In genomic region chr14:72360829-72361520, GRCm38 (mm10) we compare ENCODE assay signal across 29 mouse cellular contexts.
A peak's percentile ranks its signal among the peaks of the same experiment; 100 is the strongest.
DNase-seq lines count a peak whose midpoint lies in the region; ATAC-seq lines count a peak whose summit lies in the region.
"Had no signal": no experiment of that assay in that cellular context is flagged by ENCODE, and none has a peak within 500 bp of the region (broad histone marks: within the 10 kb centered on the region; RNA-seq: fewer than 3 reads in every experiment).

No protein-coding gene starts in this region.

- H3K9ac ChIP-seq in forebrain, embryonic 16.5 days (replicated peaks; ENCODE audit: low read depth, low read length), result no peak overlapping the region
- H3K9ac ChIP-seq in forebrain, embryonic 11.5 days (ENCODE audit: low read length), result no peak overlapping the region
- H3K9ac ChIP-seq in hindbrain, embryonic 14.5 days, result no peak overlapping the region
- no peak overlapping the region for H3K9ac ChIP-seq in hindbrain, embryonic 12.5 days
- no peak overlapping the region for H3K9ac ChIP-seq in neural tube, embryonic 13.5 days
- H3K9ac ChIP-seq in neural tube, embryonic 15.5 days (replicated peaks), result no peak overlapping the region
- H3K9ac ChIP-seq: embryonic facial prominence, embryonic 13.5 days; heart, embryonic 13.5 days; intestine, embryonic 15.5 days; limb, embryonic 13.5 days; lung, embryonic 15.5 days; stomach, embryonic 15.5 days had no signal

- WGBS in forebrain, embryonic 16.5 days, result 70% methylated on average over 4 of the region's 4 CpGs
- WGBS in forebrain, embryonic 11.5 days, result 83% methylated on average over 4 of the region's 4 CpGs
- 69% methylated on average over 4 of the region's 4 CpGs for WGBS in hindbrain, embryonic 14.5 days
- WGBS in hindbrain, embryonic 12.5 days, result 77% methylated on average over 4 of the region's 4 CpGs
- 68% methylated on average over 4 of the region's 4 CpGs for WGBS in neural tube, embryonic 13.5 days
- 65% methylated on average over 4 of the region's 4 CpGs for WGBS in neural tube, embryonic 15.5 days

- H3K27me3 ChIP-seq in forebrain, embryonic 16.5 days (replicated peaks; ENCODE audit: control insufficient read depth, insufficient read depth, low read length), result no peaks in the 10 kb centered on the region
- H3K27me3 ChIP-seq in forebrain, embryonic 11.5 days (ENCODE audit: control insufficient read depth, insufficient read depth, low read length), result no peaks in the 10 kb centered on the region
- no peaks in the 10 kb centered on the region for H3K27me3 ChIP-seq in hindbrain, embryonic 14.5 days (ENCODE audit: control insufficient read depth, insufficient read depth, low read length)
- H3K27me3 ChIP-seq in hindbrain, embryonic 12.5 days, result no peaks in the 10 kb centered on the region
- no peaks in the 10 kb centered on the region for H3K27me3 ChIP-seq in neural tube, embryonic 13.5 days
- no peaks in the 10 kb centered on the region for H3K27me3 ChIP-seq in neural tube, embryonic 15.5 days (replicated peaks)
- H3K27me3 ChIP-seq: embryonic facial prominence, embryonic 13.5 days; heart, embryonic 13.5 days; intestine, embryonic 15.5 days; limb, embryonic 13.5 days; lung, embryonic 15.5 days; stomach, embryonic 15.5 days had no signal

- H3K27ac ChIP-seq in forebrain, embryonic 16.5 days (ENCODE audit: low read length), result no peak overlapping the region
- no peak overlapping the region for H3K27ac ChIP-seq in forebrain, embryonic 11.5 days (ENCODE audit: low read depth, low read length)
- H3K27ac ChIP-seq in hindbrain, embryonic 14.5 days, result 0 out of 2 replicates have a peak overlapping the region, but pooled peaks have one; percentile 7
- no peak overlapping the region for H3K27ac ChIP-seq in hindbrain, embryonic 12.5 days
- H3K27ac ChIP-seq in neural tube, embryonic 13.5 days (replicated peaks), result no peak overlapping the region
- H3K27ac ChIP-seq in neural tube, embryonic 15.5 days (replicated peaks), result no peak overlapping the region
- H3K27ac ChIP-seq: embryonic facial prominence, embryonic 13.5 days; heart, adult 2 months; heart, embryonic 13.5 days; intestine, embryonic 15.5 days; kidney, postnatal 0 days; left cerebral cortex, adult 2 months; limb, embryonic 13.5 days; lung, embryonic 15.5 days; midbrain, embryonic 10.5 days; stomach, embryonic 15.5 days had no signal

- DNase-seq in forebrain, embryonic 11.5 days (ENCODE audit: low spot score), result no peak
- no peak for DNase-seq in hindbrain, embryonic 14.5 days (ENCODE audit: low spot score)
- no peak for DNase-seq in neural tube, embryonic 10.5 days (ENCODE audit: extremely low spot score, low spot score)
- no peak for DNase-seq in c-Kit-positive CD71-positive TER-119-positive erythroid progenitor cells, embryonic 14.5 days (ENCODE audit: low spot score)
- DNase-seq: adrenal gland, postnatal 36 days; cerebellum, adult 11 months; cerebellum, adult 9-11 months; gastrocnemius, postnatal 36 days; heart, adult 2 months; heart, postnatal 10 days; kidney, adult 2 months; kidney, postnatal 4 days; right cerebral cortex, postnatal 25 days had no signal

- no peaks in the 10 kb centered on the region for H3K9me3 ChIP-seq in forebrain, embryonic 16.5 days (ENCODE audit: control insufficient read depth, low read length)
- no peaks in the 10 kb centered on the region for H3K9me3 ChIP-seq in forebrain, embryonic 11.5 days (ENCODE audit: control insufficient read depth, low read length)
- H3K9me3 ChIP-seq in hindbrain, embryonic 14.5 days (ENCODE audit: control insufficient read depth, low read length), result no peaks in the 10 kb centered on the region
- H3K9me3 ChIP-seq in hindbrain, embryonic 12.5 days (replicated peaks), result no peaks in the 10 kb centered on the region
- H3K9me3 ChIP-seq in neural tube, embryonic 13.5 days, result no peaks in the 10 kb centered on the region
- H3K9me3 ChIP-seq in neural tube, embryonic 15.5 days (replicated peaks), result no peaks in the 10 kb centered on the region
- H3K9me3 ChIP-seq: embryonic facial prominence, embryonic 13.5 days; heart, embryonic 13.5 days; intestine, embryonic 15.5 days; limb, embryonic 13.5 days; lung, embryonic 15.5 days; midbrain, embryonic 10.5 days; stomach, embryonic 15.5 days had no signal

- H3K4me2 ChIP-seq in forebrain, embryonic 16.5 days (ENCODE audit: low read length), result no peak overlapping the region
- no peak overlapping the region for H3K4me2 ChIP-seq in forebrain, embryonic 11.5 days (ENCODE audit: low read depth, low read length, severe bottlenecking)
- H3K4me2 ChIP-seq in hindbrain, embryonic 14.5 days (replicated peaks), result no peak overlapping the region
- no peak overlapping the region for H3K4me2 ChIP-seq in hindbrain, embryonic 12.5 days (replicated peaks)
- H3K4me2 ChIP-seq in neural tube, embryonic 13.5 days, result no peak overlapping the region
- H3K4me2 ChIP-seq in neural tube, embryonic 15.5 days, result no peak overlapping the region
- H3K4me2 ChIP-seq: embryonic facial prominence, embryonic 13.5 days; heart, embryonic 13.5 days; intestine, embryonic 15.5 days; limb, embryonic 13.5 days; liver, embryonic 11.5 days; lung, embryonic 15.5 days; stomach, embryonic 15.5 days had no signal

- ATAC-seq in forebrain, embryonic 16.5 days, result peak; percentile 54; the same call in 1 of the 2 replicates
- no peak for ATAC-seq in forebrain, embryonic 11.5 days (replicated peaks; ENCODE audit: low FRiP score)
- peak; percentile 53; the same call in 1 of the 2 replicates for ATAC-seq in hindbrain, embryonic 14.5 days (ENCODE audit: low FRiP score)
- ATAC-seq in hindbrain, embryonic 12.5 days (ENCODE audit: low FRiP score), result no peak
- ATAC-seq in neural tube, embryonic 13.5 days (ENCODE audit: low read depth), result 0 out of 2 replicates have a peak, but pooled peaks have one; percentile 23
- peak; percentile 47; the same call in 1 of the 2 replicates for ATAC-seq in neural tube, embryonic 15.5 days (ENCODE audit: low FRiP score)
- ATAC-seq: intestine, embryonic 15.5 days; midbrain, embryonic 16.5 days had no signal

- no peaks in the 10 kb centered on the region for H3K36me3 ChIP-seq in forebrain, embryonic 16.5 days (ENCODE audit: control insufficient read depth, insufficient read depth)
- H3K36me3 ChIP-seq in forebrain, embryonic 11.5 days (ENCODE audit: control insufficient read depth, insufficient read depth, low read length), result no peaks in the 10 kb centered on the region
- no peaks in the 10 kb centered on the region for H3K36me3 ChIP-seq in hindbrain, embryonic 14.5 days (replicated peaks; ENCODE audit: control insufficient read depth, insufficient read depth)
- H3K36me3 ChIP-seq in hindbrain, embryonic 12.5 days, result no peaks in the 10 kb centered on the region
- no peaks in the 10 kb centered on the region for H3K36me3 ChIP-seq in neural tube, embryonic 13.5 days
- H3K36me3 ChIP-seq in neural tube, embryonic 15.5 days, result no peaks in the 10 kb centered on the region
- H3K36me3 ChIP-seq: embryonic facial prominence, embryonic 13.5 days; heart, embryonic 13.5 days; intestine, embryonic 15.5 days; limb, embryonic 13.5 days; lung, embryonic 15.5 days; midbrain, embryonic 10.5 days; stomach, embryonic 15.5 days had no signal

- H3K4me1 ChIP-seq in forebrain, embryonic 16.5 days (replicated peaks; ENCODE audit: control insufficient read depth, insufficient read depth, low read length), result peaks cover 8% of the 10 kb centered on the region
- H3K4me1 ChIP-seq in forebrain, embryonic 11.5 days (replicated peaks; ENCODE audit: control insufficient read depth, insufficient read depth, low read length), result no peaks in the 10 kb centered on the region
- H3K4me1 ChIP-seq in hindbrain, embryonic 14.5 days (replicated peaks; ENCODE audit: control insufficient read depth, insufficient read depth, low read length), result no peaks in the 10 kb centered on the region
- H3K4me1 ChIP-seq in hindbrain, embryonic 12.5 days, result no peaks in the 10 kb centered on the region
- H3K4me1 ChIP-seq in neural tube, embryonic 13.5 days (replicated peaks), result peaks cover 13% of the 10 kb centered on the region
- H3K4me1 ChIP-seq in neural tube, embryonic 15.5 days, result peaks cover 9% of the 10 kb centered on the region; the same call in 1 of the 2 replicates
- H3K4me1 ChIP-seq: embryonic facial prominence, embryonic 13.5 days; heart, embryonic 13.5 days; intestine, embryonic 15.5 days; lung, embryonic 15.5 days; midbrain, embryonic 10.5 days; stomach, embryonic 15.5 days had no signal

- no peak overlapping the region for H3K4me3 ChIP-seq in forebrain, embryonic 16.5 days (replicated peaks; ENCODE audit: low read length)
- no peak overlapping the region for H3K4me3 ChIP-seq in forebrain, embryonic 11.5 days (ENCODE audit: low read depth, low read length)
- no peak overlapping the region for H3K4me3 ChIP-seq in hindbrain, embryonic 14.5 days (replicated peaks; ENCODE audit: low read length)
- no peak overlapping the region for H3K4me3 ChIP-seq in hindbrain, embryonic 12.5 days
- no peak overlapping the region for H3K4me3 ChIP-seq in neural tube, embryonic 13.5 days
- H3K4me3 ChIP-seq in neural tube, embryonic 15.5 days (replicated peaks), result no peak overlapping the region
- H3K4me3 ChIP-seq: embryonic facial prominence, embryonic 13.5 days; heart, adult 2 months; heart, embryonic 13.5 days; intestine, embryonic 15.5 days; left cerebral cortex, adult 2 months; limb, embryonic 13.5 days; lung, embryonic 15.5 days; midbrain, embryonic 10.5 days; myocyte; stomach, embryonic 15.5 days had no signal

Comparison
In these comparisons a context has a peak if more than half of its experiments do, and no peak if none do; other contexts are left out.
1. ATAC-seq: peak in forebrain, embryonic 16.5 days (single experiment), hindbrain, embryonic 14.5 days (single experiment), neural tube, embryonic 13.5 days (single experiment) and neural tube, embryonic 15.5 days (single experiment); none in forebrain, embryonic 11.5 days (single experiment) and hindbrain, embryonic 12.5 days (single experiment).